Mouse (Mus musculus) liver, embryonic 16.5 days (tissue): ENCODE data around the gene Nhp2. TPM values are rescaled to one million over a fixed set of nuclear protein-coding genes. Genes with fewer than 3 reads are reported as not detected.
A peak's percentile ranks its signal among the peaks of the same experiment; 100 is the strongest.

Experiments used
- ATAC-seq: fragments of 200-750 bp; cut with Nextera tagmentation; 2 replicates; pipeline ENCODE4 v1.8.0; 2017; ENCODE audit warnings: low read depth, mild to moderate bottlenecking, moderate number of reproducible peaks, moderate library complexity
- H3K27ac ChIP-seq: fragments of 300-500 bp; sonication (generic); 2 replicates; pipeline ENCODE4 v1.5.1; 2014; ENCODE audit warnings: mild to moderate bottlenecking, low read length
- H3K27me3 ChIP-seq: fragments of 300-500 bp; sonication (generic); 2 replicates; pipeline ENCODE4 v1.6.1; 2014; ENCODE audit warnings: low read depth, low read length, mixed read lengths; ENCODE audit not compliant: control insufficient read depth, insufficient read depth
- H3K36me3 ChIP-seq: fragments of 300-500 bp; sonication (generic); 2 replicates; pipeline ENCODE4 v1.6.1; 2014; ENCODE audit warnings: mild to moderate bottlenecking; ENCODE audit not compliant: control insufficient read depth, insufficient read depth
- H3K4me1 ChIP-seq: fragments of 300-500 bp; sonication (generic); 2 replicates; pipeline ENCODE4 v1.6.1; 2014; ENCODE audit warnings: low read depth, low read length, mixed read lengths; ENCODE audit not compliant: control insufficient read depth
- H3K4me2 ChIP-seq: fragments of 300-500 bp; sonication (generic); 2 replicates; pipeline ENCODE4 v1.6.1; 2014; ENCODE audit warnings: low read depth, low read length, mixed read lengths
- H3K4me3 ChIP-seq: fragments of 300-500 bp; sonication (generic); 2 replicates; pipeline ENCODE4 v1.5.1; 2014; ENCODE audit warnings: low read depth, mild to moderate bottlenecking, low read length
- H3K9ac ChIP-seq: fragments of 300-500 bp; sonication (generic); 2 replicates; pipeline ENCODE4 v1.6.1; 2014; ENCODE audit warnings: low read depth, low read length
- H3K9me3 ChIP-seq: fragments of 300-500 bp; sonication (generic); replicated peaks from 2 replicates; pipeline ENCODE4 v1.6.1; 2016; ENCODE audit warnings: low read length; ENCODE audit not compliant: control insufficient read depth
- WGBS: fragments of 180-500 bp; shearing (Covaris S2); extraction: QIAGEN DNeasy Blood & Tissue Kit; methylation state at CpG from one replicate; pipeline ENCODE4 v1.1.7; 2014; ENCODE audit not compliant: insufficient replicate concordance; 5-methylcytosine and 5-hydroxymethylcytosine counted together
- polyA plus RNA-seq: library from polyadenylated mRNA; unstranded; fragments of >200 nt; fragmentation: Nextera tagmentation; extraction: Ambion mirVana; gene quantifications from 2 replicates; pipeline ENCODE4 v1.2.1, GENCODE M21; 2015

Gene Nhp2
- polyA plus RNA-seq, 1 experiment from 2014 or later = 69.5 TPM

DNA sequence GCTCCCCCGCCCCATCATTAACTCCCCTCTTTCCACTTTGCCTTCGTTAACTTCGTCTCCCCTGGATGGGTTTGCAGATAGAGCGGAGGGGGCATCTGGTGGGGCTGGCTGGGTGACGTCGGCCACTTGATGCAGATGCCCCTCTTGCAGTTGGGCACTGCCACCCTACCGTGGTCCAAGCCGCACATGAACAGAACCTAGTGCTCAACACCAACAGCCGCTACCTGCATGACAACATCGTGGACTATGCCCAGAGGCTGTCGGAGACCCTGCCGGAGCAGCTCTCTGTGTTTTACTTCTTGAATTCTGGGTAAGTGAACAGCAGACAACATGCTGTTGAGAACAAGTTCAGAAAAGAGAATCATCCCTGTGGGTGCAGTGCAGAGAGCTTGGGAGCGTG, 33.1 kb upstream of the Nhp2 start:
- H3K4me1 ChIP-seq = peaks cover 27% of the 10 kb centered on the region
- no peak overlapping the region for H3K9ac ChIP-seq
- H3K4me3 ChIP-seq = no peak overlapping the region
- H3K36me3 ChIP-seq = peaks cover 24% of the 10 kb centered on the region
- no peak overlapping the region for H3K4me2 ChIP-seq
- ATAC-seq = no peak
- WGBS = 77% methylated on average over 13 of the region's 13 CpGs
- no peaks in the 10 kb centered on the region for H3K9me3 ChIP-seq
- no peak overlapping the region for H3K27ac ChIP-seq
- no peaks in the 10 kb centered on the region for H3K27me3 ChIP-seq

DNA sequence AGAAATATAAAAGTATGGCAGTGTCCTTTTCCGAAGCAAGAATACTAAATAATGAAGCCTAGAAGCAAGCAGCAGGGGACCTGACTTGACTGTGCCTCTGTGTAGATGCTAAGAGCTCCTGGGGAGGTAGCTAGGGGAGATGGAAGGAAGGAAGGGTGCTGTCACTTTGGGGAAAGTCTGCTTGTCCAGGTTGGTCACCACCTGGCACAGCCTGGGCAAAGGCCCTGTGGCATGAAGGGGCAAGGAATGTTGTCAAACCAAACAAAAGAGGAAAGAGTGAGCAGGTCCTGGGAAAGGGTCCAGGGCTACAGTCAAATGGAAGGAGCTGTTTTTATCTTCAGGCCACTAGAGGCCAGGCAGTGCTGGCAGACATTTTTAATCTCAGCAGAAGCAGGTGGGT, 32.5 kb upstream of the Nhp2 start:
- no peak for ATAC-seq
- 73% methylated on average over 1 of the region's 1 CpGs for WGBS
- H3K27me3 ChIP-seq = no peaks in the 10 kb centered on the region
- no peak overlapping the region for H3K4me2 ChIP-seq
- peaks cover 29% of the 10 kb centered on the region for H3K36me3 ChIP-seq
- no peak overlapping the region for H3K9ac ChIP-seq
- peaks cover 27% of the 10 kb centered on the region for H3K4me1 ChIP-seq
- no peak overlapping the region for H3K27ac ChIP-seq
- H3K4me3 ChIP-seq = no peak overlapping the region
- no peaks in the 10 kb centered on the region for H3K9me3 ChIP-seq

DNA sequence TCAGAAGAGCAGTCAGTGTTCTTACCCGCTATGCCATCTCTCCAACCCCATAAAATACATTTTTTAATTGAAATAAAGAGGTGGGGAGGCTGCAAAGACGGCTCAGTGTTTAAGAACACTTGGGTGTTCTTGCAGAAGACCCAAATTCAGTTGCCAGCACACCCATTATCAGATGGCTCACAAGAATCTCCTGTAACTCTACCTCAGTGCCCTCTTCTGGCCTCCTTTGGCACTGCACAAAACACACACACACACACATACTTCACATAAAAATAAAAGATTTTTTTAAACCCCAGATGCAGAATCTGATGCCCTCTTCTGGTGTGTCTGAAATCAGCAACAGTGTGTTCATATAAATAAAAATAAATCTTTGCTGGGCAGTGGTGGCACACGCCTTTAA, 30.7 kb upstream of the Nhp2 start:
- peaks cover 42% of the 10 kb centered on the region for H3K36me3 ChIP-seq
- no peaks in the 10 kb centered on the region for H3K27me3 ChIP-seq
- no peak overlapping the region for H3K9ac ChIP-seq
- ATAC-seq = no peak
- H3K4me2 ChIP-seq = no peak overlapping the region
- WGBS = 84% methylated on average over 3 of the region's 3 CpGs
- H3K4me1 ChIP-seq = peaks cover 20% of the 10 kb centered on the region
- H3K9me3 ChIP-seq = no peaks in the 10 kb centered on the region
- H3K4me3 ChIP-seq = no peak overlapping the region
- no peak overlapping the region for H3K27ac ChIP-seq

DNA sequence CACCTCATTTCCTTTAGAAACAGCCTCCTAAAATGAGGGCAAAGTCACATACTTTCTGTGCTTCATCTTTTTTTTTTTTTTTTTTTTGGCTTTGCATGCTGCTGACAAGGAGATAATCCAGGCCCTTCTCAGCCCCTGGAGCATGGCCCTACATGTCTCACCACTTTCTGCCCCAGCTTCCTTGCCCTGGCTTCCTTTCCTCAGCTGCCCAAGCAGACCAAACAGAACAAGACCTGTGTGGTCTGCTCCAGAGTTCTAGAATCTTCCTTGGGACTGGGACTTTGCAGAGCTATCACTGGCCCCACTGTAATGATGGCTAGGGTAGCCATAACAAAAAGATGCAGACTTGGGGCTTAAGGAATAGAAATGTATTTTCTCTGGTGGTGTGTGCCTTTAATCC, 29.5 kb upstream of the Nhp2 start:
- Histone ChIP-seq H3K9me3 (no peaks in the 10 kb centered on the region), H3K4me2 (no peak overlapping the region), H3K9ac (no peak overlapping the region), H3K36me3 (peaks cover 47% of the 10 kb centered on the region), H3K4me1 (peaks cover 16% of the 10 kb centered on the region), H3K4me3 (no peak overlapping the region), H3K27ac (no peak overlapping the region), H3K27me3 (no peaks in the 10 kb centered on the region)
- ATAC-seq = no peak

DNA sequence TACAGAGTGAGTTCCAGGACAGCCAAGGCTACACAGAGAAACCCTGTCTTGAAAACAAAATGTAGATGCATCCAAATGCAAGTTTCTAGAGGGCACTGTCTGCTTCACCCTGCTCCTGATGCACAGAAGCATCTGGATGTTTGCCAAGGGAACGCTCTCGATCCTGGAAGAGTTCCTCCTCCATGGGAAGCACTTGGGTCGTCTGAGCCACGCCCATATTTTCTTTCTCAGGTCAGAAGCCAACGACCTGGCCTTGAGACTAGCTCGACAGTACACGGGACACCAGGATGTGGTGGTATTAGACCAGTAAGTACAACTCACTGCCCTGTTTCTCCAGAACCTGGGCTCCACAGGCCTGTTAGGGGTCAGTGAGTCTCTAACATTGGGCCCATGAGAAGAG, 28.4 kb upstream of the Nhp2 start:
- no peak for ATAC-seq
- WGBS = 62% methylated on average over 7 of the region's 7 CpGs
- Histone ChIP-seq H3K27ac (no peak overlapping the region), H3K4me2 (no peak overlapping the region), H3K36me3 (peaks cover 58% of the 10 kb centered on the region), H3K9ac (no peak overlapping the region), H3K27me3 (no peaks in the 10 kb centered on the region), H3K9me3 (no peaks in the 10 kb centered on the region), H3K4me1 (peaks cover 7% of the 10 kb centered on the region), H3K4me3 (no peak overlapping the region)

DNA sequence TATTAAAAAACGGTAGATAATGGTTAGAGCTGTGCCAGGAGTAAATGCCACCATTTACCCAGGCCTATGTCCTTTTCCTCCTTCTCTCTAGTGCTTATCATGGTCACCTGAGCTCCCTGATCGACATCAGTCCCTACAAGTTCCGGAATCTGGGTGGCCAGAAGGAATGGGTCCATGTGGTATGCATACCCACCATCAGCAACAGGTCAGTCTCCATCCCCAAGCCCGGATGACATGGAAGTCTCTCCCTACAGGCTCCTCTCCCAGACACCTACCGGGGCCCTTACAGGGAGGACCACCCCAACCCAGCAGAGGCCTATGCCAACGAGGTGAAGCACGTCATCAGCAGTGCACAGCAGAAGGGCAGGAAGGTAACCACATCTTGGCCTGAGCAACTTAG, 27.6 kb upstream of the Nhp2 start:
- 84% methylated on average over 7 of the region's 7 CpGs for WGBS
- H3K4me2 ChIP-seq = no peak overlapping the region
- no peak for ATAC-seq

DNA sequence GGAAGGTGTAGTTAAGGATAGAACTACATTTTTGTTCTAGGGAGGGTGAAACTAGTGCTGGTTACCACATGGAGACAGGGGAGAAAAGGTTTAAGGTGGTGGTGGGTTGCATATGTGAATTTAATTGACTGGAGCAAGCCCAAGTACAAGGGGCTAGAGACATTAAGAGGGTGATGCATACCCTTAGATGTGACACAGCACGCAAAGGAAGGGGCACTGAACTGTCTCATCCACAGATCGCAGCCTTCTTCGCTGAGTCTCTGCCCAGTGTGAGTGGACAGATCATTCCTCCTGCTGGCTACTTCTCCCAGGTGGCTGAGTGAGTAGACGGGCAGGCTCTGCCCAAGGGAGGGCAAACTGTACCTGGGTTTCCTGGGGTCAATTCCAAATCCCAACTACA, 26.2 kb upstream of the Nhp2 start:
- 94% methylated on average over 4 of the region's 4 CpGs for WGBS
- Histone ChIP-seq H3K4me2 (no peak overlapping the region), H3K27ac (no peak overlapping the region), H3K9ac (no peak overlapping the region), H3K27me3 (no peaks in the 10 kb centered on the region), H3K36me3 (peaks cover 65% of the 10 kb centered on the region), H3K4me3 (no peak overlapping the region), H3K9me3 (no peaks in the 10 kb centered on the region), H3K4me1 (peaks cover 4% of the 10 kb centered on the region)
- ATAC-seq = no peak

More for the DNA sequence above, 27.6 kb upstream of the Nhp2 start:
- Histone ChIP-seq H3K9ac (no peak overlapping the region), H3K36me3 (peaks cover 62% of the 10 kb centered on the region), H3K4me3 (no peak overlapping the region), H3K27me3 (no peaks in the 10 kb centered on the region), H3K9me3 (no peaks in the 10 kb centered on the region), H3K27ac (no peak overlapping the region), H3K4me1 (peaks cover 4% of the 10 kb centered on the region)

DNA sequence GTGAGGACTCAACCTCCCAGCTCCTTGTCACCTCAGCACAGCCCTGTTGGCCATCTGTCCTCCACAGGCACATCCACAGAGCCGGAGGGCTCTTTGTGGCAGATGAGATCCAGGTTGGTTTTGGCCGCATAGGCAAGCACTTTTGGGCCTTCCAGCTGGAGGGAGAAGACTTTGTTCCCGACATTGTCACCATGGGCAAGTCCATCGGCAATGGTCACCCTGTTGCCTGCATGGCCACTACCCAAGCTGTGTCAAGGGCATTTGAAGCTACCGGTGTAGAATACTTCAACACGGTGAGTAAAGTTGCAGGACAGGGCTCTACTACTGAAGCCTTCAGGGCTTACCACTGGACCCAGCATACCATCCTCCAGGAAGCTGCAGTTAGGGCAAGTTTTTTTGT, 25.7 kb upstream of the Nhp2 start:
- Histone ChIP-seq H3K9ac (no peak overlapping the region), H3K4me3 (no peak overlapping the region), H3K27me3 (no peaks in the 10 kb centered on the region), H3K9me3 (no peaks in the 10 kb centered on the region), H3K4me2 (no peak overlapping the region), H3K27ac (no peak overlapping the region), H3K36me3 (peaks cover 68% of the 10 kb centered on the region), H3K4me1 (peaks cover 4% of the 10 kb centered on the region)
- WGBS = 84% methylated on average over 6 of the region's 6 CpGs
- no peak for ATAC-seq

DNA sequence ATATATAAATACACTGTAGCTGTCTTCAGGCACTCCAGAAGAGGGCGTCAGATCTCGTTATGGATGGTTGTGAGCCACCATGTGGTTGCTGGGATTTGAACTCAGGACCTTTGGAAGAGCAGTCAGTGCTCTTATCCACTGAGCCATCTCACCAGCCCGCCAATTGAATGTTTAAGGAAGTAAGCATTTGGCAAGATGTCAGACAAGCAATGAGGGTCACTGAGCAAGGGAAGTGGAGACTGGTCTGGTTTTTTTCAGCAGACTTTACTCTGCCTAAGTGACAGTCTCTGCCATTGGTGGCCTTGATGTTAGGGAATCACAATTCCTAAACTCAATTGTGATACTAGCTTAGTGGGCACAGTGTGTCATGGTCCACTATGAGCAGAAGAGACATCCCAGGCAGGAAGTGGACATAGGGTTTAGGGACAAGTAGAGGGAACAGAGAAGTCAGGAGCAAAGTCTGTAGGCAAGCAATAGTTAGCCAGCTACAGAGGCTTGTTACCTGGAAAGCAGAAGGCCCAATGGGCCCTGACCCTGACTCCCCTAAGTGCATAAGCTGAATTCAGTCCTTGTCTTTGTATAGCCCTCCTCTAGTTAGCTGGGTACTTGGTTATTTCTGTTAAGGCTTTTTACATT, 24.7 kb upstream of the Nhp2 start:
- Histone ChIP-seq H3K4me2 (no peak overlapping the region), H3K4me1 (peaks cover 4% of the 10 kb centered on the region), H3K27ac (0 out of 2 replicates have a peak overlapping the region, but pooled peaks have one; percentile 35), H3K4me3 (no peak overlapping the region), H3K9ac (no peak overlapping the region), H3K9me3 (no peaks in the 10 kb centered on the region), H3K27me3 (no peaks in the 10 kb centered on the region), H3K36me3 (peaks cover 71% of the 10 kb centered on the region)
- no peak for ATAC-seq
- WGBS = 61% methylated on average over 3 of the region's 3 CpGs
